Mouse (Mus musculus) MN1 (cell line): Measurements from ENCODE around the gene Zfp874b.
"Not testable (repeated sequence)": the region's sequence is repeated elsewhere in the genome, so short reads cannot be mapped to it uniquely, and the experiment has no call there.

Experiments
- DNase-seq: peaks from one replicate; pipeline ENCODE4 v3.0.0-alpha.2; 2016; ENCODE audit warnings: low spot score

Zfp874b gene

GRCm38 (mm10) chr13:67483625-67484423, at the start of gene Zfp874b:
TSS of gene Zfp874b (minus strand) at chr13:67484258.
- peak; percentile 88 for DNase-seq

DNA sequence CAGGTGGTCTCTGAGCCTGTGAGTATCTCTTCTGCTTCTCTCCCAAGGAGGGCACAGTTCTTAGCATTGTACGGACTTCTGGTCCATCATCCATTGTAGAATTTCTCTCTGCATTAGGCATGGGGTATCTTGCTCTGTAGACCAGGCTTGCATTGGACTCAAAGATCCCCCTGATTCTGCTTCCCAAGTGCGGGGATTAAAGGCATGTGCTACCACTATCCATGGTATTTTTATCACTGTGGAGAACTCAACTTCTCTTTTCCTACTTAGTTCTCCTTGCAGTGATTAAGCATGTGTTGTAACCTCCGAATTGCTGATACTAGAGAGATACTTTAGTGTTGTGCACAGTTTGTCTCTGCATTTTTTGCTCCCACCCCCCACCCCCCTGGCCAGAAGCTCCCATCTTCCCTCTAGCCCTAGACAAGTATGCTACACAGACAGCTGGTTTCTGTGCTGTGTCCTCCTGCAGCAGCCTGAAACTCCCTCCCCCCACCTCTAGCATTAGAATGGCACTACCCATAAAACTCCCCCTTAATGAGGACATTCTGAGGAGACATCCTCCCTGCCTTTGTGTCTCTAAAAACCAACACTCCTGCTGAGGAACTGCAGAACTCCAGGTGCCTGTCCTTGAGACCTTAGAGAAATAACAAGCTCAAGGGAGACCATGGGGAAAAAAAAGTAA, 43.1 kb upstream of the Zfp874b start:
- DNase-seq = no peak

- DNase-seq = peak; percentile 95
Measured at GRCm38 (mm10) chr13:67525753-67526410, 41.8 kb upstream of the Zfp874b start, which contains the start of the genes Gm26965 and Zfp87. TSS of gene Gm26965 (minus strand) at chr13:67526151. TSS of gene Zfp87 (minus strand) at chr13:67526177.

DNA sequence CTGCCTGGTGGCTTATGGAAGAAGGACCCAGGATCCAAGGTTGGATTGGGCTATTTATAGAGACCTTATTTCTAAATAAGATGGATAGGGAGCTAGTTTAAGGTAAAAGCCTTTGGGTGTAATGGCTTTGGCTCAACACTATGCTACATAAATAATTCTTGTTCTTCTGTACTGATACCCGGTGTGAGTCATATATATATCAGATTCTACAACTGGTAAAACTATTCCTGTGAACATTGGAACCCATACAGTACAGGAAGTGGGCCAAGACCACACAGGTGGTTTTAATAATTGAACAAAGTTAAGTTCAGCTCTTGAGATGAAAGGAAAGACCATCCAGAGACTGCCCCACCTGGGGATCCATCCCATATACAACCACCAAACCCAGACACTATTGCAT, 16.9 kb upstream of the Zfp874b start:
- DNase-seq = no peak

DNA sequence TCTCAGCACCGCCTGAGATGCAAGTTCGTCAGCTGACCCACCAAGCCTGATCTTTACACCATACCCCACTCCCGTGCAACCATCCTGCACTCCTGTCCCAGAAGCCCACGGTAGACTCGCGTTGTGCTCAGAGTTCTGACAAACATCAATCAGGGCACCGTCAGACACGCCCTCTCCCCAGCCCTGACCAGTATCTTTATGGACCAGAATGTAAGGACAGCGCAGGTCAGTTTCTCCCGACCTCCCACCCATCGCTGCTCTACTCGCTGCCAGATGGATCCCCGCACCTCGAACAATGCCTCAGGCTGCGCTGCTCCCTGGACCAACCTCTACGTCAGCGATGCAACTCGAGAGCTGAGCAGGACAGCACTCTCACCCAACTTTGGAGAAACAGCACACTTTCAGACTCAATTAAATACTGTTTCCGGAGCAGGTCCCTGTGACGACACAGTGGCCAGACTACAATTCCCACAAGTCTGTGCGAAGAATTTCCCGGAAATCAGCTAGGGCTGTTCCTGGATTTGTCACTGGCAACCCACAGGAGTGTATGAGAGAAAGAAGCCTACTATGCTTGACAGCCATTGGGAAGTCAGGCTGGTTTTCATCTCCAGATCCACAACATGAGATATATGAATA, 16.1 kb upstream of the Zfp874b start, which contains the start of gene Zfp58:
Gene Zfp58 (minus strand): TSS at position 472 of the 636 bp plus-strand sequence.
- DNase-seq = peak; percentile 87

DNA sequence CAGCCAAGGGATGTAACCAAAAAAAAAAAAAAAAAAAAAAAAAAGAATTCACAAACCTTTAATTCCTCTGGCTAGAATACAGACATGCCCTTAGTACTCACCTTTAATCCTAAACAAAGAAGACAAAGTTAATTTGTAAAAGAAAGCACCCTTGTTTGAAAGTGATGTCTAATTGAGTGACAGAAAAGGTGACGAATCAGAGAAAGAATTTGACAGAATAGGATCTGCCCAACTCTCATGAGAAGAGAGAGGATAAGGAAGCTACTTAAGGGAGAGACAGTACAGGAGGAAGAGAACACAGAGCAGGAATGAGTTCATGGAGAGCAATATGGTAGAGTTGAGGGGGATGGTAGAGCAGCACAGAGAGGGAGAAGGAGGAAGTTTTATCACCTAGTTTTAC, 11.6 kb upstream of the Zfp874b start:
- no peak for DNase-seq

DNA sequence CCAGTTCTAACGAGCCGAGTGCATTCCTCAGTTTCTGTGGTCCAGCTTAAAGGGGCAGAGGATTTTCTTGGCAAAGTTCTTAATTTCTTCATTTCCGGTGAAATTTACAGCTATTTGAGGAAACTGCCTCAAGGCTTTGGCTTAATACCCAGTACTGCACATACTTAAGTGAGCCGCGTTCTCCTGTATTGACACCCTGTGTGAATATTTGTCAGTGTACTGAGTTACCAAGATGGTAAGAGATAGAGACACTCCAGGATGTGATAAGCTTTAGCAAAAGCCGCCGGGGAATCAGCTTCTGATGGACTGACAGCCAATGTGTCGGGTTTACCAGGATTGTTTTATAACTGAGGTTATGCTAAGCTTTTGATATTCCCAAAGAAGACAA, 360 bp upstream of the Zfp874b start:
- no peak for DNase-seq

GRCm38 (mm10) chr13:67481528-67481927, 2.5 kb downstream of the Zfp874b start:
- peak; percentile 24 for DNase-seq

DNA sequence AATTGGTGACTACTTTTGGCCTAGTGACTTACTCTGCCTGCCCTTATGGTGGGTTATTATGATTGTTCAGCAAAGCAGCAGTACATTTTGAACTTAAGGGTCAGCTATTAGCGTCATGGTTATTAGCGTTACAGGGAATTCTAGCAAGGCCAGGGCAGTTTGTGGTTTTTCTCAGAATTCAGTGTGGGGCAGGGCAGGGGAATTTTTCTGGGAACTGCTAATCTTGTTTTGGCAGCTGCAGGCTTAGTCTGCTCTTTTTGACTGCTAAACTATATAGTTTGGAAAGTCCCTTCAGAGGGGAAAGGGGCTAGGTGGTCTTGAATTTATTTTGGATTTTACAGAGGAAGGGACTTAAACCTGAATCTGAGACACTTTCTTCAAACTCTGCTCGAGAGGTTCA, 14.8 kb downstream of the Zfp874b start:
- no peak for DNase-seq

GRCm38 (mm10) chr13:67463506-67464185, 20.4 kb downstream of the Zfp874b start:
- not testable (repeated sequence) for DNase-seq

GRCm38 (mm10) chr13:67452021-67452309, 32.1 kb downstream of the Zfp874b start:
- DNase-seq = peak; percentile 17

- DNase-seq = peak; percentile 88
Measured at GRCm38 (mm10) chr13:67451172-67452020, 32.7 kb downstream of the Zfp874b start, which contains the start of gene Zfp874a. TSS of gene Zfp874a (minus strand) at chr13:67451624.

- DNase-seq = not testable (repeated sequence)
Measured at GRCm38 (mm10) chr13:67437095-67437494, 47.0 kb downstream of the Zfp874b start.

DNA sequence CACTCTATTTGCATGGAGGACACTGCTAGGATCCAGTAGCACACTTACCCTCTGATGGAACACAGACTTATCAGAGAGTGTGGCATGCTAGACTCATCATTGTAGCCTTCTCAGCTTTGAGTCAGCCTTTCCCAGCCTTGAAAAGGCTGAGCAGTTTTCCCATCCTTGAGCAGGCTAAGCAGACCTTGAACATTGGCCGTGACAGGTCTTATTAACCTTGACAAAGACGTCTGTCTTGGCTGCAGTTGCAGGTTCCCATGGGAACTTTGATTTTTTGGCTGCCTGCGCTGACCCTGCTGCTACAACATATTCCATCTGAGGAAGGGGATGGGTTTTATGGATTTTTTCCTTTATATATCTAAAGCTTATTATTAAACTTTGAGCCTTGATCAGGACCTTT, 55.9 kb downstream of the Zfp874b start:
- DNase-seq = no peak

- DNase-seq = not testable (repeated sequence)
Measured at GRCm38 (mm10) chr13:67425699-67426098, 58.4 kb downstream of the Zfp874b start.

DNA sequence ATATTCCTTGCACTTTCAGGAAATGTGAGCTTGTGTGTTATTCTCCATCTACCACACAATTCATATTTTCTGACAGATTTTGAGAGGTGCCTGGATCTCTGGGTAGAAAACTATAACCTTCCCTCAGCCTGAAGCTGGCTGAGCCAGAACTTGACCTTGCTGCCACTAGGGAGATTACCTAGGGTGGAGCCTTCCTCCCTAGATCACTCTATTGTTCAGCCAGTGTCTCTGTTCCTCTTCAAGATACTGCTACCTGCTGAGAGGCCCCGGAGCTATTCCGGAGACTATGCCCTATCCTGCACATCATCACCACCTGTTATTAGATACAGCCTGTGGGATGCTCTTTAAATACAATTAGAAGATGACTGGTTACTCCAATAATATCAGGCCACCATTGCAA, 61.5 kb downstream of the Zfp874b start:
- DNase-seq = not testable (repeated sequence)
